Mouse (Mus musculus) right cerebral cortex, postnatal 10 days (tissue): Measurements from ENCODE around the gene Tpcn1.
"Not testable (repeated sequence)": the region's sequence is repeated elsewhere in the genome, so short reads cannot be mapped to it uniquely, and the experiment has no call there.

Experiments used
- DNase-seq, 2 experiments: peaks; one replicate each; pipeline ENCODE4 v3.0.0; 2021; ENCODE audit warnings: low spot score in 2 of 2

The Tpcn1 gene

DNA sequence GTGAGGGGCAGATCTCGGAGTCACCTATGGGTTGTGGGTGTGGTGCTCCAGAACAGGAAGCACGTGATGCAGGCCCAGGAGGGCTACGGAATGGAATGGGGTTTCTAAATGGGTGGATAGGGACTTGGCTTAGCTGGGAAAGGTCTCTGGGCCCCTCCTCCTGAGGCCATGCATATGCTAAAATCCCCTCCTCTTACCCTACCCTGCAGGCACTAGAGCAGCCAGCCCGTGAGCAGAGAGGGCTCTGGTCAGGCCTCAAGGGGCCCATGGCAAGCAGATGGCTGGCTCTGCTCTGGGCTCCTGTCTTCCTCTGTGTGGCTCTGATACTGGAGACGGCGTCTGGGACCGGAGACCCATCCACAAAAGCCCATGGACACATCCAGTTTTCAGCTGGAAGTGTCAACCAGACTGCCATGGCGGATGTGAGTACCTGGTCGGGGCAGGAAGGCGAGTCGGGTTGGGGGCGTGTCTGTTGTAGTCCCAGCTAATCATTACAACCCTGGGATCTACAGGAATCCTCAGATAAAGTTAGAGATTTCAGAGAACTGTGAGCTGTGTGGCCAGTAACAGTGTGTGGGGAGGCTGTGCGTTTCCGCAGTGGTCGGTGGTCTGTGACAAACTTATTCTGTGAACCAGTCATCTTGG lies 75.4 kb downstream of the Tpcn1 start:
- no peak for DNase-seq

GRCm38 (mm10) chr5:120511643-120512220 lies 76.7 kb downstream of the Tpcn1 start:
- DNase-seq = no peak

GRCm38 (mm10) chr5:120510982-120511642 lies 77.4 kb downstream of the Tpcn1 start, which contains the start of gene Slc8b1:
Slc8b1 (plus strand) TSS chr5:120511168.
- peak; percentile 91 for DNase-seq

- no peak for DNase-seq
These were observed 81.2 kb downstream of the Tpcn1 start for GRCm38 (mm10) chr5:120507311-120507710.

- DNase-seq = no peak
These were observed 82.0 kb downstream of the Tpcn1 start for GRCm38 (mm10) chr5:120506490-120506889.

- DNase-seq = no peak
These were observed 82.7 kb downstream of the Tpcn1 start for GRCm38 (mm10) chr5:120505781-120506180.

- peak in 1 of 2 experiments; percentile 77 for DNase-seq
These were observed 83.1 kb downstream of the Tpcn1 start for GRCm38 (mm10) chr5:120505368-120505767.

DNA sequence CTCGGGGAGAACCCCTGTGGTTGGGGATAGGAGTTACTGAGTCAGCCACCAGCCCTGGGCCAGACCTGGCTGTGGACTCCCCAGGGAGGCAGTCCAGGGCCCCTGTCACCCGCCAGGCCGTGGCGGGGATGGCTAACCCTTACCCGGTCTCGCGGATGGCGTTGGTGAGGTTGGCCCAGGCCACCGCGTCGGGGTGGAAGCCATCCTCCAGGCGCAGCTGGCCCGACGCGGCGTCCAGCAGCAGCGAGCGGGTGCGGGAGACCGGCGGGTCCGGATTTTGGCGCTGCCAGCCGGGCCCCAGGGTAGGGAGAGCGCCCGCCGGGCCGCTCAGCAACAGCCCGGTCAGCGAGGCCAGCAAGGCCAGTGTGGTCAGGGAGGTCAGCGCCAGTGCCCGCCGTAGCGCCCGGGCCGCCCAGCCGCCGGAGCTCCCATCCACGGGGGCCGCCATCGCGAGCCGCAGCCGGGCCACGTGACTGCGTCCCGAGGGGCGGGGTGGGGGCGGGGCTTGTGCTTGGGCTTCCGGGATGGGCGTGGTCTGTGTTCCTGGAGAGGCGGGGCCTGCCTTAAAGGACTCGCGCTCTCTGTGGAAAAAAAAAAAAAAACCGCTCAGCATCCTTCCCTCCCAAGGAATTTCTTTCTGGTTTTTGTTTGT lies 85.2 kb downstream of the Tpcn1 start, which contains the start of gene Plbd2:
Gene Plbd2 (minus strand): TSS at position 482 of the 652 bp plus-strand sequence.
- DNase-seq = peak; percentile 89 to 90

- DNase-seq = no peak
These were observed 85.8 kb downstream of the Tpcn1 start for GRCm38 (mm10) chr5:120502675-120503143.

DNA sequence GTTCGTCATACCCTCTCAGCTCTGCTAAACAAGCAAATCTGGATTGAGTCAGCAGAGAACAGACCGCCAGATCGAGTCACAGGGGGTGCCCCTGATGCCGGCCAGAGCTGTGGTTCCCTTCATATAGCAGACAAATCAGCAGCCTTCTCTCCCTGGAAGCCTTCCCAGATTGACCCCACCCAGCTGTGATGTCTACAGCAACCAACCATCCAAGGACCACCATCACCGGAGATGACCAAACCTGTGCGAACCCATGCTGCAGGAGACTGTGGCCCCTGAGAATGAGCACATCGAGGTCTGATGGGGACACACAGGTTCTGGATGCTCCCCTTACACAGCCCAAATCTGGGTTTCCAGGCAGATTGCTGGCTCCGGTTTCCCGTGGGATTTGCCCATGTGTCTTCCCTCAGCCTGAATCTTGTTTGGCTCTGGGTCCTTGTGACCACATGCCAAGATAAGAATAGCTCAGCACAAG lies 86.3 kb downstream of the Tpcn1 start:
- DNase-seq = peak; percentile 76 to 84

- not testable (repeated sequence) for DNase-seq
These were observed 87.9 kb downstream of the Tpcn1 start for GRCm38 (mm10) chr5:120500609-120501008.

DNA sequence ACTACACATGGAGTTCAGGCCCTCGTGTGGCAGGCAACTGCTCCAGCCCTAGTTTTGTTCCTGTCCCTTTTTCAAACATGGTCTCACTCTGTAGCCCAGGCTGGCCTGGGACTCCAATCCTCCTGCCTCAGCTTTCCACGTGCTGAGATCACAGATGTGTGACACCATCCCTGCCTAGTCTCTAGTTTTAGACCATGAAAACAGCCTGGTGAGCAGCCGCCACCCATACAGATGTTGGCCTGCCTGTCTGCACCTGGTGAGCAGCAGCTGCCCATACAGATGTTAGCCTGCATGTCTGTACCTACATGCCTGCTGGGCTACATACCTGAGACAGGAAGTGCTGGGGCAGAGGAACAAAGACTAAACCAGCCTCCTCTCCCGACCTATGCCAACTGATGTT lies 89.3 kb downstream of the Tpcn1 start:
- DNase-seq = no peak

DNA sequence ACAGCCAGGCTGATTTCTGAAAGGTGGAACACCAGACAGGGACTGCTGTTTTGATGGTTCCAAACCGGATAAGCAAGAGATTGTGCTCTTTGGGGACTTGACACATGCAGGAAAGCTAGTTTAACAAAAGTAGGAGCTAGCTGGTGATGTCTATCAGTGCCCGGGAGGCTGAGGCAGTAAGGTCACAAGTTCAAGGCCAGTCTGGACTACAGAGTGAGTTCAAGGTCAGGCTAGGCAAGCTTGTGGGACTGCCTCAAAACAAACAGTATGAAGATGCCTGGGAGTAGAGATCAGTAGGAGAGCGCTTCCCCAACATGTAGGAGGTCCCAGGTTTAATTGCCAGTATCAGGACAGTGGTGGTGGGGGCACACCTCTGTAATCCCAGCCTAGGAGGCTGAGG lies 91.4 kb downstream of the Tpcn1 start:
- DNase-seq = no peak

GRCm38 (mm10) chr5:120495703-120496226 lies 92.7 kb downstream of the Tpcn1 start:
- no peak for DNase-seq

DNA sequence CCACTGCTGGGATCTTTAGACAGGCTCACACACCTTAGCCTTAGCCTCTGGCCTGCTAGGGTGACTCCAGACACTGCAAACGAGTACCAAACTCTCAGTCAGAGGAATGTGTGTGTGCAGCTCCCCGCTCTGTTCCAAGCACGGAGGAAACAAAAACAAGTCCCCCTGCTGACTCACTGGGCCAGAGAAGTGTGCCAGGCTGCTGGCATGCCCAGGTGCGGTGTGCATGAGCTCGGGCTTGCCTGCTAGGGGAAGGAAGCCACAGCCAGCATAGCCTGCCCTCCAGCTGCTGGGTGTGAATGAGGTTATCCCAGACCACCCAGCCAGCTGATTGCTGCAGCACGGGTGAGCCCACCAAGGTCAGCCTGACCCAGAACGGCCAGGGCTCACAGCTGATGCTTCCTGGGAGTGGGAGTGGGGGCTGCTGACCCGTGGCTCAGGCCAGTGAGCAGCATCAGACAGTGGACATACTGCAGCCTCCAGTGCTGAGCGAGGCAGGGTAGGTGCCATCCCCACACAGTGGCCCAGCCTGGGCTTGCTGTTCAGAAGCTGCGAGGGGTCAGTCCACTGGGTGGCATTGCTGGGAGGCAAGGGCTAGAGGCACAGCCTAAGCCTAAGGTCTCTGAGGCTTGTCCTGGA lies 93.3 kb downstream of the Tpcn1 start:
- DNase-seq = peak in 1 of 2 experiments; percentile 38

DNA sequence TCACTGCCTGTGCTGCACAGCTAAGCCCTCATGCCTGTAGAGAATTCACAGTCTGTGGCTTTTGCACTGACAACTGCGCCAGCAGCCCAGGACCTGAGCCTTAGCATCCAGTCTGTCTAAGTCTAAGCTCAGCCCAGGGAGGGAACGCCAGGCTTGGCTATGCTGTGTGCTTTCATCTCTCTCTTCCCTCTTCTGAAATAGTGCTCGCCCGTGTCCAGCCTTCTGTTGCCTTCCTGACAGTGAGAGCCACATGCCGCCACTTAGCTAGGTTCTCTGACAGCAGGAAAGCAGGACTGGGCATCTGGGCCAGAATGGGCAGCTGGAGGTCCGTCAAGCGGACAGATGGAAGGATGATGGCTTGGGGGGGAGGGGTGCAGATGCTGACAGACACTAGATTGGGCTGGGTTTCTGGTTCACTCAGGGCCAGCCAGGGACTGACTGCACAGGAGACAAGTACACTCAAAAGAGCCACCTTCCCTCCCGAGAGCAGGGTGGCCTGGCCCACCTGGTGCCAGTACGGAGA lies 94.5 kb downstream of the Tpcn1 start:
- peak in 1 of 2 experiments; percentile 40 for DNase-seq

- no peak for DNase-seq
These were observed 95.0 kb downstream of the Tpcn1 start for GRCm38 (mm10) chr5:120493440-120493839.

DNA sequence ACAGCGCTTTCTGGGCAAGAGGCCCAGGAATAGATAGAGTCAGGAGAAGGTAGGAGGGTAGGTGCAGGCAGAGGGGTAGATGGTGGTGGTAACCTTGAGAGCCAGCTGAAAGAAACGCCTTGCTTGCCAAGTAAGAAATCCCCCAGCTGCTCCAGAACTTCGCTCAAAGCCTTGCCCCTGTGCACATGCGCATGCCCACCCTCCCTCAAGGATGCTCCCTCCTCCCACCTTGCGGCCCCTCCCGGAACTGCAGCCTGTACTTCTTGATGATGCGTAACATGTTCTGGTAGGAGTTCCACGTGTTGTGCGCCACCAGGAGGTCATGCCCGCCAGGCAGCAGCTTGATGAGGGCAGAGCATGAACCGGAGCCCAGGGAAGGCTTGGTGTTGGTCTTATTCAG lies 96.0 kb downstream of the Tpcn1 start:
- peak in 1 of 2 experiments; percentile 48 for DNase-seq

DNA sequence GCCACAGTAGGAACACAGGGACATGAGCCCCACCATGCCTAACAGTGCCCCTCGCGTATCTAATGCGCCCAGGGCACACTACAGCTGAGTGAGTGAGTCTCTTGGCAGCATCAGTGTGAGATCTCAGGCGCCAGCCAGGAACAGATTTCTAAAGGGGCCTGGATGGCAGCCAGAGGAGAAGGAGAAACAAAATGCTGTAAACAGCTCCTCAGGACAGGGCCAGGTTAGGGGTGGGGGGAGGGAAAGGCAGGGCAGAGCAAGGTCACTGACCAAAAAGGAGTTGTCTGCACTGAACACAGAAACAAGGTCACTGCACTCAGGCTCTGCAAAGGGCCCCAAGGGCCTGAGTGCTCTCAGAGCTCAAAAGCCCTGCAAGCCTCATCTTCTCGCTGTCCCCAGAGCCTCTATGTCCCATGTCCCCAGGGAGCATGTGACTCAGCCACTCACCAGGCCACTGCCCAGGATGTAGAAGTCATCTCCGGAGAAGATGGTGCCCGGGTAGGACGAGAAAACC lies 97.7 kb downstream of the Tpcn1 start:
- peak; percentile 79 to 80 for DNase-seq

- DNase-seq = no peak
These were observed 100.6 kb downstream of the Tpcn1 start for GRCm38 (mm10) chr5:120487844-120488243.
